In the genomic region with DNA sequence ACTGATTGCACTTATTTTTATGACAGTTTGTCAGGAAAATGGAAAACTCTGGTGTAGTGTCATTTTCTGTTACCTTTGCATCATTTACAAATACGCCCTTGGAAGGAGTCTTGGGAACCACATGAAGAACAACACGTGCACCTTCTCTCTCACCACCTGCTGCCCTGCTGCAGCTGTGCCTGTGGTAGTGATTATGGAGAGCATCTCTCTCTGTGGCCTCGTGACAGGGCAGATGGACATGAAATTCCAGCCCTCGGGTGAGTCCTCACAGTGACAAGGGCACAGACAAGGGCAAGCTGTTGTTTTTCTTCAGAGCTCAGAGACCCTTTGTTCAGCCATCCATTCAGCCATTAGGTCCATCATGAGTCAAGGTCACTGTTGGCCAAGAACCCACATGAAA, we compare ENCODE assay signal across 25 mouse cellular contexts.
DNase-seq lines count a peak whose midpoint lies in the region; ATAC-seq lines count a peak whose summit lies in the region.
"Had no signal": no experiment of that assay in that cellular context is flagged by ENCODE, and none has a peak within 500 bp of the region (broad histone marks: within the 10 kb centered on the region; RNA-seq: fewer than 3 reads in every experiment).

No protein-coding gene starts in this region.

- H3K9me3 ChIP-seq in hindbrain, embryonic 16.5 days (ENCODE audit: control insufficient read depth, low read length): no peaks in the 10 kb centered on the region
- no peaks in the 10 kb centered on the region for H3K9me3 ChIP-seq in hindbrain, embryonic 10.5 days
- no peaks in the 10 kb centered on the region for H3K9me3 ChIP-seq in kidney, embryonic 15.5 days (replicated peaks)
- H3K9me3 ChIP-seq in kidney, embryonic 16.5 days (ENCODE audit: low read length): no peaks in the 10 kb centered on the region
- H3K9me3 ChIP-seq: embryonic facial prominence, embryonic 10.5 days; embryonic facial prominence, embryonic 13.5 days; forebrain, embryonic 15.5 days; heart, embryonic 10.5 days; heart, embryonic 13.5 days; hindbrain, embryonic 12.5 days had no signal

- 61% methylated on average over 4 of the region's 4 CpGs for whole genome bisulfite sequencing in hindbrain, embryonic 16.5 days
- 67% methylated on average over 4 of the region's 4 CpGs for WGBS in hindbrain, embryonic 10.5 days
- WGBS in kidney, embryonic 15.5 days: 37% methylated on average over 4 of the region's 4 CpGs
- WGBS in kidney, embryonic 16.5 days: 40% methylated on average over 4 of the region's 4 CpGs

- H3K4me1 ChIP-seq in hindbrain, embryonic 16.5 days (ENCODE audit: control insufficient read depth, insufficient read depth, low read depth, low read length): no peaks in the 10 kb centered on the region
- H3K4me1 ChIP-seq in hindbrain, embryonic 10.5 days (replicated peaks): 0 out of 2 replicates have a peak, but pooled peaks cover 6% of the 10 kb centered on the region
- no peaks in the 10 kb centered on the region for H3K4me1 ChIP-seq in kidney, embryonic 15.5 days
- H3K4me1 ChIP-seq in kidney, embryonic 16.5 days (ENCODE audit: insufficient read depth, low read length): no peaks in the 10 kb centered on the region
- H3K4me1 ChIP-seq: embryonic facial prominence, embryonic 13.5 days had no signal

- no peak overlapping the region for H3K4me2 ChIP-seq in hindbrain, embryonic 16.5 days (ENCODE audit: low read length)
- H3K4me2 ChIP-seq in kidney, embryonic 15.5 days: no peak overlapping the region
- H3K4me2 ChIP-seq in kidney, embryonic 16.5 days (replicated peaks; ENCODE audit: low read depth, low read length): no peak overlapping the region
- H3K4me2 ChIP-seq: embryonic facial prominence, embryonic 13.5 days; forebrain, embryonic 15.5 days; heart, embryonic 13.5 days; hindbrain, embryonic 12.5 days had no signal

- peak; percentile 8 for DNase-seq in embryo, embryonic 10.5 days (ENCODE audit: low spot score)
- DNase-seq in embryo, embryonic 9.5 days (ENCODE audit: extremely low spot score): no peak
- no peak for DNase-seq in hindbrain, embryonic 10.5 days (ENCODE audit: low spot score)
- DNase-seq in neural tube, embryonic 10.5 days (ENCODE audit: extremely low spot score, low spot score): no peak
- DNase-seq: adrenal gland, adult 8-10 months; adrenal gland, postnatal 36 days; cerebellum, adult 18-20 months; cerebellum, adult 9-10 months; cerebellum, postnatal 14 days; gastrocnemius, postnatal 10 days; gastrocnemius, postnatal 36 days; heart, adult 2 months; heart, postnatal 14 days; heart, postnatal 4 days had no signal

- H3K27ac ChIP-seq in hindbrain, embryonic 16.5 days (ENCODE audit: low read depth, low read length): no peak overlapping the region
- no peak overlapping the region for H3K27ac ChIP-seq in hindbrain, embryonic 10.5 days
- H3K27ac ChIP-seq in kidney, embryonic 15.5 days: no peak overlapping the region
- no peak overlapping the region for H3K27ac ChIP-seq in kidney, embryonic 16.5 days (ENCODE audit: low read length)
- H3K27ac ChIP-seq: embryonic facial prominence, embryonic 10.5 days; embryonic facial prominence, embryonic 13.5 days; forebrain, embryonic 15.5 days; heart, adult 2 months; heart, embryonic 10.5 days; heart, embryonic 13.5 days; hindbrain, embryonic 12.5 days had no signal

- no peaks in the 10 kb centered on the region for H3K27me3 ChIP-seq in hindbrain, embryonic 16.5 days (replicated peaks; ENCODE audit: control insufficient read depth, insufficient read depth, low read length)
- no peaks in the 10 kb centered on the region for H3K27me3 ChIP-seq in hindbrain, embryonic 10.5 days (ENCODE audit: insufficient read depth, poor library complexity, severe bottlenecking)
- no peaks in the 10 kb centered on the region for H3K27me3 ChIP-seq in kidney, embryonic 15.5 days
- H3K27me3 ChIP-seq in kidney, embryonic 16.5 days (ENCODE audit: insufficient read depth, low read length): no peaks in the 10 kb centered on the region
- H3K27me3 ChIP-seq: embryonic facial prominence, embryonic 13.5 days; forebrain, embryonic 15.5 days; heart, embryonic 13.5 days; hindbrain, embryonic 12.5 days had no signal

- H3K36me3 ChIP-seq in hindbrain, embryonic 16.5 days (ENCODE audit: control insufficient read depth, insufficient read depth, low read length): no peaks in the 10 kb centered on the region
- H3K36me3 ChIP-seq in hindbrain, embryonic 10.5 days: no peaks in the 10 kb centered on the region
- H3K36me3 ChIP-seq in kidney, embryonic 15.5 days: no peaks in the 10 kb centered on the region
- no peaks in the 10 kb centered on the region for H3K36me3 ChIP-seq in kidney, embryonic 16.5 days (ENCODE audit: insufficient read depth, low read length)
- H3K36me3 ChIP-seq: embryonic facial prominence, embryonic 10.5 days; embryonic facial prominence, embryonic 13.5 days; forebrain, embryonic 15.5 days; heart, embryonic 10.5 days; heart, embryonic 13.5 days; hindbrain, embryonic 12.5 days had no signal

- H3K9ac ChIP-seq in hindbrain, embryonic 16.5 days (ENCODE audit: low read depth, low read length): no peak overlapping the region
- H3K9ac ChIP-seq in kidney, embryonic 15.5 days: no peak overlapping the region
- H3K9ac ChIP-seq in kidney, embryonic 16.5 days (replicated peaks; ENCODE audit: low read length): no peak overlapping the region
- H3K9ac ChIP-seq: embryonic facial prominence, embryonic 13.5 days; forebrain, embryonic 15.5 days; heart, embryonic 13.5 days; hindbrain, embryonic 12.5 days had no signal

- 0 out of 2 replicates have a peak, but pooled peaks have one; percentile 25 for ATAC-seq in hindbrain, embryonic 16.5 days
- ATAC-seq in kidney, embryonic 15.5 days (replicated peaks; ENCODE audit: low FRiP score): 0 out of 2 replicates have a peak, but pooled peaks have one; percentile 60
- no peak for ATAC-seq in kidney, embryonic 16.5 days (ENCODE audit: low FRiP score, low TSS enrichment)
- ATAC-seq: activated CD4-positive, CD25-positive, alpha-beta regulatory T cell, adult 4 months; forebrain, embryonic 15.5 days had no signal

- no peak overlapping the region for H3K4me3 ChIP-seq in hindbrain, embryonic 16.5 days (ENCODE audit: low read length)
- H3K4me3 ChIP-seq in hindbrain, embryonic 10.5 days: no peak overlapping the region
- H3K4me3 ChIP-seq in kidney, embryonic 15.5 days (replicated peaks): no peak overlapping the region
- no peak overlapping the region for H3K4me3 ChIP-seq in kidney, embryonic 16.5 days (ENCODE audit: low read length)
- H3K4me3 ChIP-seq: embryonic facial prominence, embryonic 10.5 days; embryonic facial prominence, embryonic 13.5 days; erythroblast, embryonic 14.5 days; forebrain, embryonic 15.5 days; heart, adult 2 months; heart, embryonic 10.5 days; heart, embryonic 13.5 days; hindbrain, embryonic 12.5 days had no signal
